Mouse (Mus musculus) G1E (cell line): ENCODE measurements at regions not wholly inside any gene's neighbourhood (a gene's known extent, or its start where the extent isn't known, plus 50 kb on each side); places are given as distances from the start of the nearest gene placed in this dataset.

Experiments
- ATAC-seq: 2 replicates; pipeline ENCODE4 v1.8.0; 2016; ENCODE audit warnings: mild to moderate bottlenecking; ENCODE audit not compliant: insufficient number of reproducible peaks, poor library complexity, low FRiP score, severe bottlenecking; ENCODE audit errors: extremely low read depth
- DNase-seq: peaks from one replicate; pipeline ENCODE4 v3.0.0; 2012; ENCODE audit warnings: low spot score
- H3K27me3 ChIP-seq: 2 replicates; pipeline ENCODE4 v1.6.1; 2012; ENCODE audit warnings: mild to moderate bottlenecking, low read length, inconsistent platforms; ENCODE audit not compliant: insufficient read depth
- H3K36me3 ChIP-seq: replicated peaks from 2 replicates; pipeline ENCODE3; 2012; ENCODE audit warnings: mild to moderate bottlenecking, inconsistent platforms
- H3K4me1 ChIP-seq: 2 replicates; pipeline ENCODE4 v1.6.1; 2012; ENCODE audit warnings: low read depth, low read length, inconsistent platforms, mixed read lengths; ENCODE audit not compliant: insufficient read depth
- H3K4me3 ChIP-seq: 2 replicates; pipeline ENCODE4 v1.5.1; 2012; ENCODE audit warnings: low read depth, mild to moderate bottlenecking, inconsistent platforms, low read length, moderate library complexity, mixed read lengths
- H3K9me3 ChIP-seq: replicated peaks from 2 replicates; pipeline ENCODE4 v1.6.1; 2012; ENCODE audit warnings: inconsistent platforms
- CTCF ChIP-seq: IDR thresholded peaks from 2 replicates; pipeline ENCODE4 v1.5.1; 2012; ENCODE audit warnings: low read depth, low read length, inconsistent platforms, mixed read lengths
- GATA1 ChIP-seq: IDR thresholded peaks from 2 replicates; pipeline ENCODE4 v1.6.1; 2012; ENCODE audit warnings: borderline replicate concordance, low read length, inconsistent platforms, mixed read lengths
- GATA2 ChIP-seq: IDR thresholded peaks from 2 replicates; pipeline ENCODE4 v1.6.1; 2012; ENCODE audit warnings: low read depth, low read length, inconsistent platforms, borderline replicate concordance
- POLR2AphosphoS5 ChIP-seq: IDR thresholded peaks from 2 replicates; pipeline ENCODE4 v1.6.1; 2012; ENCODE audit warnings: low read depth, low read length, inconsistent platforms; ENCODE audit not compliant: insufficient replicate concordance
- TAL1 ChIP-seq: conservative IDR thresholded peaks from 2 replicates; pipeline ENCODE4 v1.6.1; 2012; ENCODE audit warnings: low read depth, low read length, inconsistent platforms, mixed read lengths

DNA sequence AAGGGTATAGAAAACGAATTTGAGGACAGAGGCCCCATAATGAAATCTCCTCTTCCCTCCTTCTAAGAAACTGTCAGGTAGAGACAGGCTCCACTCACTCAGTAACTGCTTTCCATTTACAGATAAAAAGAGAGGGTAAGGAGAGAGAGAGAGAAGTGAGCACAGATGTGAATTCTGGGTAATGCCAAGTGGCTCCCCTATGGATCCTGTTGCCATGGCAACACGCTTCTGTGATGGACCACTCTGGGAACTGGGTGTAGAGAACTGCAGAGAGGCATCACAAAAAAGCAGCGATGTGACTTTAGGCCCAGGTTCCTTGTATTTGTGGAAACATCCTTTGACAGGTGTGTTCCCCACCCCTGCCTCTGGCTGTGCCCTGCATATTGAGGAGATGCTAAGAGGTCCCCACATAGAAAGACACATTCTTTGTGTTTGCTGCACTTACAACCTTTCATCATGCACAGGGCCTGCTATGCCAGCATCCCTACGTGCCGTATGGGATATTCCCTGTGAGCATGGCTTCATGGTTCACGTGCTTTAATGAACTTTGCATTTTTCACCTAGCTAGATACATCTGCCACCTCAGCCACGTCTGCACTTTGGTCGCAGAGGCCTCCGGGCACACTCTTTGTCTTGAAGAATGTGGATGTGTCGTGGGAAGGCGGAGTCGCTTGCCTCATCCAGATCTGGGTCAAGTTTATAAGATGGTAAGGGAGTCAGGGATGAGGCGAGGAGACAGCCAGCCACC is 84.4 kb upstream of the Irf2bp2 start:
- peaks cover 11% of the 10 kb centered on the region; the same call in 1 of the 2 replicates for H3K27me3 ChIP-seq
- H3K4me3 ChIP-seq: no peak overlapping the region
- TF ChIP-seq POLR2AphosphoS5 (no peak), GATA2 (no peak), TAL1 (no peak), CTCF (no peak), GATA1 (no peak)
- DNase-seq: no peak
- ATAC-seq: no peak
- peaks cover 9% of the 10 kb centered on the region for H3K9me3 ChIP-seq
- peaks cover 35% of the 10 kb centered on the region for H3K4me1 ChIP-seq
- no peaks in the 10 kb centered on the region for H3K36me3 ChIP-seq

DNA sequence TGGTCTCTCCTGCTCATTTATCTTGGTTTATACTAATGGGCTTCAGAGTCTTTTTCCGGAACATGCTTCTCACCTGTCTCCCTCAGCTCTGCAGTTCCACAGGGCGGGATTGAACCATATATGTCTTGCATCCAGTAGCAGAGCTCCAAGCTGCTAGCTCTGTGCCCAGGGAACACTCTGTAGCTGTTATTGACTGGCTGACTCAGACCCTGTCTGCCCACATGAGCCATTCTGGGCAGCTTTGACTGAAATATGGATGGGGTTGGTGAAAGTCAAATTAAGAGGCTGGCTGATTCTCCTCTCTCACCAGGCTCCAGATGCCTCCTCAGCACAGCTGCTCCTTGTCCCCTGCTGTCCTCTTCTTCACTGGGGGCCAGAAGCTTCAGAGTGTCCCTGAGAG is 81.4 kb upstream of the Irf2bp2 start:
- H3K27me3 ChIP-seq: peaks cover 11% of the 10 kb centered on the region; the same call in 1 of the 2 replicates
- H3K9me3 ChIP-seq: peaks cover under 1% of the 10 kb centered on the region
- H3K36me3 ChIP-seq: no peaks in the 10 kb centered on the region
- DNase-seq (no peak), ATAC-seq (no peak)
- peaks cover 27% of the 10 kb centered on the region for H3K4me1 ChIP-seq
- no peak overlapping the region for H3K4me3 ChIP-seq
- TF ChIP-seq CTCF (no peak), GATA2 (no peak), TAL1 (no peak), GATA1 (no peak), POLR2AphosphoS5 (no peak)

- H3K4me3 ChIP-seq: no peak overlapping the region
- H3K36me3 ChIP-seq: no peaks in the 10 kb centered on the region
- no peak for TF ChIP-seq GATA1
- TF ChIP-seq CTCF: no peak
- TF ChIP-seq TAL1: no peak
- TF ChIP-seq POLR2AphosphoS5: no peak
- TF ChIP-seq GATA2: no peak
- no peak for ATAC-seq
- no peaks in the 10 kb centered on the region for H3K9me3 ChIP-seq
- peaks cover 39% of the 10 kb centered on the region for H3K4me1 ChIP-seq
- peaks cover 9% of the 10 kb centered on the region; the same call in 1 of the 2 replicates for H3K27me3 ChIP-seq
- DNase-seq: no peak
Measured at GRCm38 (mm10) chr8:126673038-126673740, 79.4 kb upstream of the Irf2bp2 start.

GRCm38 (mm10) chr8:126671594-126671993 is 77.8 kb upstream of the Irf2bp2 start:
- Histone ChIP-seq H3K9me3 (no peaks in the 10 kb centered on the region), H3K36me3 (no peaks in the 10 kb centered on the region), H3K4me1 (peaks cover 48% of the 10 kb centered on the region), H3K27me3 (peaks cover 6% of the 10 kb centered on the region; the same call in 1 of the 2 replicates), H3K4me3 (no peak overlapping the region)
- no peak for TF ChIP-seq GATA1
- TF ChIP-seq POLR2AphosphoS5: no peak
- no peak for TF ChIP-seq GATA2
- no peak for TF ChIP-seq CTCF
- TF ChIP-seq TAL1: no peak
- DNase-seq (no peak), ATAC-seq (no peak)

DNA sequence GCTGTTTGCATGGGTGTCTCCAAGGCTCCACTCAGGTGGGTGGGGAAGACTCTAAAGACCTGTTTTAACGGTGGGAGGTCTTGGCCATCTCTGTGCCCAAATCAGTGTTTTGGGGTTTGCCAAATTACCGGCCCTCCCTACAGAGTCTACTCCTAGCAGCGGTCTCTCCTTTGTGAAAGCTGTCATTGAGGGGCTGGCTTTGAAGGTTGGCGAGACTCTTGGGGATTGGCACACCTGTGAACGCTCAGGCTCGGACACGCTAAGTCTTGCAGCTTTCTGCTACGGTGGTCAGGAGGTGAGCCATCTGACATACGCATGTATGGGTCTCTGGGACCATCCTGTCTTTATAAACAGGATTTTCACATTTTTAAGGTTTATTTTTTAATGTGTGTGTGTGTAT is 76.1 kb upstream of the Irf2bp2 start:
- no peaks in the 10 kb centered on the region for H3K9me3 ChIP-seq
- H3K27me3 ChIP-seq: peaks cover 1% of the 10 kb centered on the region; the same call in 1 of the 2 replicates
- H3K4me3 ChIP-seq: no peak overlapping the region
- DNase-seq: no peak
- no peak for ATAC-seq
- H3K36me3 ChIP-seq: no peaks in the 10 kb centered on the region
- peaks cover 63% of the 10 kb centered on the region for H3K4me1 ChIP-seq
- no peak for TF ChIP-seq POLR2AphosphoS5
- no peak for TF ChIP-seq TAL1
- TF ChIP-seq CTCF: no peak
- TF ChIP-seq GATA1: no peak
- no peak for TF ChIP-seq GATA2

DNA sequence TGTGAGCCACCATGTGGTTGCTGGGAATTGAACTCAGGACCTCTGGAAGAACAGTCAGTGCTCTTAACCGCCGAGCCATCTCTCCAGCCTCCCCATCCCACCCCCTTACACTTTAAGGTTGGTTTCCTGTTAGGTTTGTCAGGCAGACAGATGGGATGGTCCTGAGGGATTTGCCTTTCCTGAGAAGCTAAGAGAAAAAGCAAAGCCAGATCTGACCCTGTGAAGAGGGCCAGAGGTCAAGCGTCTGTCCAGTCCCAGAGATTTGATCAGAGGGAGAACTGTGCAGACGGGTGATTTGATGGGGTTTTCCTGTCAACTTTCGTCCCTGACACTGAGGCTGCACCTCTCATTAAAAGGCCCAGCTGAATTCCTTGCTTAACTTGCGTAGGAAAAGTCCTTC is 75.4 kb upstream of the Irf2bp2 start:
- peaks cover 71% of the 10 kb centered on the region for H3K4me1 ChIP-seq
- H3K36me3 ChIP-seq: no peaks in the 10 kb centered on the region
- DNase-seq (no peak), ATAC-seq (no peak)
- H3K4me3 ChIP-seq: no peak overlapping the region
- TF ChIP-seq TAL1 (no peak), CTCF (no peak), GATA2 (no peak), POLR2AphosphoS5 (no peak), GATA1 (no peak)
- no peaks in the 10 kb centered on the region for H3K27me3 ChIP-seq
- H3K9me3 ChIP-seq: no peaks in the 10 kb centered on the region
